Comparison of ENCODE assay signal across 10 mouse cellular contexts in the genomic region with DNA sequence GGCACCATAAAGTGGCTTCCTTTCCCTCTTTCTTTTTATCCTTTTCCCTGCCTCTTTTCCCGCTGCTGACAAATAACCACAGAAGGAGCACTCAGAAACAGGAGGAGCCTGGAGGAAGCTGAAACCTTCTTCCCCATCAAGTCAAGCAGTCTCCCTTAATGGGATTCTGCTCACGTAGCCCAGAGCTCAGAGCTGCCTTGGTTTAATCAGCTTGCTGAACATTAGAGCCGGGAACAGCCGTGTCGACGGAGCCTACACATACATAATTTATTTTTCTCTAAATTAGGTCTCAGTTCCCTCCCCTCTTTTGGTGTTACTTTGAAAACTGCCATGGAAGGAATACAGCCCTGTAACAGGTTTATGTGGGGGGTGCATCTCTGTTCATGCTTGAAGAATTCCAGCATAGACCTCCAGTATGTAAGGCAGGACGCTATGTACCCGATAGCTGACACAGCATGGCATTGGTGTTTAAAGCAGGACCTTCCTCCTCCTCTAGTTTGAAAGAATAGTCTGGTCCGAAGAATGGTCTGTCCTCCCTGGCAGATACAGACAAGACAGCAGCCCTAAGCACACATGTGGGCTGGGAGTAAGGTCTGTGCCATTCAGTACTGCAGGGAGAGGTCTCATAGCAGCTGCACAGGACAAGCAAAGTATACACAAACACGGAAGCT.
A peak's percentile ranks its signal among the peaks of the same experiment; 100 is the strongest.
DNase-seq lines count a peak whose midpoint lies in the region; ATAC-seq lines count a peak whose summit lies in the region.
"Had no signal": no experiment of that assay in that cellular context is flagged by ENCODE, and none has a peak within 500 bp of the region (broad histone marks: within the 10 kb centered on the region; RNA-seq: fewer than 3 reads in every experiment).

No protein-coding gene starts in this region.

- no peak overlapping the region; the same call in 1 of the 2 replicates for H3K4me2 ChIP-seq in kidney, embryonic 16.5 days (replicated peaks; ENCODE audit: low read depth, low read length)
- peak overlapping the region; percentile 39 for H3K4me2 ChIP-seq in forebrain, embryonic 15.5 days (replicated peaks)
- H3K4me2 ChIP-seq: lung, embryonic 15.5 days had no signal

- intact Hi-C loops in left cerebral cortex, postnatal 25 days (cut with DNase I): loop anchor here (2.0 kb wide), 1 partner anchor 128 kb away; no protein-coding TSS in a partner anchor

- 0 out of 2 replicates have a peak, but pooled peaks have one; percentile 54 for ATAC-seq in kidney, embryonic 16.5 days (ENCODE audit: low FRiP score, low TSS enrichment)
- peak; percentile 97 for ATAC-seq in forebrain, embryonic 15.5 days (replicated peaks)
- no peak for ATAC-seq in megakaryocyte, adult 5-6 weeks (ENCODE audit: poor library complexity, severe bottlenecking)

- no peaks in the 10 kb centered on the region for H3K9me3 ChIP-seq in kidney, embryonic 16.5 days (ENCODE audit: low read length)
- no peaks in the 10 kb centered on the region for H3K9me3 ChIP-seq in forebrain, embryonic 15.5 days
- H3K9me3 ChIP-seq: lung, embryonic 15.5 days had no signal

- no peak overlapping the region for H3K4me3 ChIP-seq in kidney, embryonic 16.5 days (ENCODE audit: low read length)
- H3K4me3 ChIP-seq in forebrain, embryonic 15.5 days: peak overlapping the region; percentile 6; the same call in 1 of the 2 replicates
- H3K4me3 ChIP-seq: lung, embryonic 15.5 days had no signal

- WGBS in kidney, embryonic 16.5 days: 30% methylated on average over 10 of the region's 10 CpGs
- 15% methylated on average over 10 of the region's 10 CpGs for WGBS in forebrain, embryonic 15.5 days

- no peaks in the 10 kb centered on the region for H3K36me3 ChIP-seq in kidney, embryonic 16.5 days (ENCODE audit: insufficient read depth, low read length)
- no peaks in the 10 kb centered on the region for H3K36me3 ChIP-seq in forebrain, embryonic 15.5 days
- H3K36me3 ChIP-seq: lung, embryonic 15.5 days had no signal

- H3K4me1 ChIP-seq in kidney, embryonic 16.5 days (ENCODE audit: insufficient read depth, low read length): 0 out of 2 replicates have a peak, but pooled peaks cover 3% of the 10 kb centered on the region
- peaks cover 25% of the 10 kb centered on the region for H3K4me1 ChIP-seq in forebrain, embryonic 15.5 days
- H3K4me1 ChIP-seq: lung, embryonic 15.5 days had no signal

- DNase-seq in kidney, adult 8-10 months: no peak
- DNase-seq in left cerebral cortex, postnatal 25 days (ENCODE audit: low spot score in 2 of 2): peak; percentile 23 to 56
- peak; percentile 29 for DNase-seq in right cerebral cortex, adult 18-20 months
- no peak for DNase-seq in urinary bladder, postnatal 14 days (ENCODE audit: low spot score)
- no peak for DNase-seq in urinary bladder, adult 2 months (ENCODE audit: low spot score)

- no peak overlapping the region for H3K27ac ChIP-seq in kidney, embryonic 16.5 days (ENCODE audit: low read length)
- H3K27ac ChIP-seq in forebrain, embryonic 15.5 days (replicated peaks): peak overlapping the region; percentile 91
- H3K27ac ChIP-seq: lung, embryonic 15.5 days had no signal

- H3K27me3 ChIP-seq in kidney, embryonic 16.5 days (ENCODE audit: insufficient read depth, low read length): peaks cover 39% of the 10 kb centered on the region
- no peaks in the 10 kb centered on the region for H3K27me3 ChIP-seq in forebrain, embryonic 15.5 days
- H3K27me3 ChIP-seq: CH12.LX; lung, embryonic 15.5 days had no signal

- no peak overlapping the region for H3K9ac ChIP-seq in kidney, embryonic 16.5 days (replicated peaks; ENCODE audit: low read length)
- 0 out of 2 replicates have a peak overlapping the region, but pooled peaks have one; percentile 2 for H3K9ac ChIP-seq in forebrain, embryonic 15.5 days (replicated peaks)
- H3K9ac ChIP-seq: lung, embryonic 15.5 days had no signal

Comparison
In these comparisons a context has a peak if more than half of its experiments do, and no peak if none do; other contexts are left out.
1. DNase-seq: peak in left cerebral cortex, postnatal 25 days (2 of 2) and right cerebral cortex, adult 18-20 months (single experiment); none in kidney, adult 8-10 months (0 of 2), urinary bladder, postnatal 14 days (single experiment) and urinary bladder, adult 2 months (single experiment).